Mouse (Mus musculus) bone marrow macrophage, adult 2 months (primary cell): ENCODE measurements at regions not wholly inside any gene's neighbourhood (a gene's known extent, or its start where the extent isn't known, plus 50 kb on each side); places are given as distances from the start of the nearest gene placed in this dataset.

Experiments
- CTCF ChIP-seq: IDR thresholded peaks from 2 replicates; pipeline ENCODE4 v1.5.1; 2012; ENCODE audit warnings: low read depth, mild to moderate bottlenecking, low read length, moderate library complexity
- POLR2A ChIP-seq: IDR thresholded peaks from 2 replicates; pipeline ENCODE4 v1.6.1; 2012; ENCODE audit warnings: mild to moderate bottlenecking, low read depth, low read length, borderline replicate concordance

- TF ChIP-seq CTCF = no peak
- TF ChIP-seq POLR2A = no peak
These were observed 128.7 kb upstream of the Daam1 start for GRCm38 (mm10) chr12:71702181-71702580.
